Mouse (Mus musculus) erythroblast, embryonic 14.5 days (primary cell): ENCODE data around the gene Il18.

Experiments used
- GATA1 ChIP-seq: IDR thresholded peaks from 2 replicates; pipeline ENCODE4 v1.6.1; 2012; ENCODE audit warnings: low read length, inconsistent platforms, mixed read lengths
- TAL1 ChIP-seq: IDR thresholded peaks from 3 replicates; pipeline ENCODE4 v1.6.1; 2012; ENCODE audit warnings: low read length, inconsistent platforms, mixed read lengths

GRCm38 (mm10) chr9:50528293-50528892, 26.2 kb upstream of the Il18 start, which contains the start of gene Pts:
- TF ChIP-seq GATA1, result no peak
- TF ChIP-seq TAL1, result no peak
